Mouse (Mus musculus) small intestine, adult 2 months (tissue): Measurements from ENCODE around the gene Pthlh.

ENCODE experiments used
- CTCF ChIP-seq: fragments of 200-500 bp; IDR thresholded peaks from 2 replicates; pipeline ENCODE4 v1.5.1; 2012; ENCODE audit warnings: low read depth, mild to moderate bottlenecking, control low read depth, inconsistent platforms, low read length, moderate library complexity, mixed read lengths; ENCODE audit not compliant: insufficient replicate concordance, insufficient read length; ENCODE audit errors: extremely low read depth
- POLR2A ChIP-seq: fragments of 200-500 bp; IDR thresholded peaks from 2 replicates; pipeline ENCODE4 v1.6.1; 2012; ENCODE audit warnings: low read depth, mild to moderate bottlenecking, control low read depth, inconsistent platforms, low read length, moderate library complexity

- TF ChIP-seq POLR2A (no peak), CTCF (no peak)
These were observed 56.1 kb downstream of the Pthlh start for GRCm38 (mm10) chr6:147207821-147208330.
